Mouse (Mus musculus): ENCODE results near the gene Zfp664. TPM values are rescaled to one million over a fixed set of nuclear protein-coding genes. Genes with fewer than 3 reads are reported as not detected.

Gene Zfp664
- polyA plus RNA-seq, 1 experiment = 1.0 TPM

- H3K4me1 ChIP-seq (ENCODE audit: control insufficient read depth) = peaks cover 25% of the 10 kb centered on the region
- H3K4me3 ChIP-seq (replicated peaks) = peak overlapping the region; percentile 92
- TF ChIP-seq TAL1 (IDR thresholded peaks at IDR 0.05; ENCODE audit: low read length) (no peak), GATA1 (IDR thresholded peaks at IDR 0.05; ENCODE audit: low read length) (no peak)
- H3K27me3 ChIP-seq (ENCODE audit: control insufficient read depth) = peaks cover 65% of the 10 kb centered on the region
- H3K36me3 ChIP-seq (ENCODE audit: control insufficient read depth) = peaks cover 12% of the 10 kb centered on the region
- peaks cover 7% of the 10 kb centered on the region; the same call in 1 of the 2 replicates for H3K9me3 ChIP-seq (ENCODE audit: control insufficient read depth, low read length)
Measured at GRCm38 (mm10) chr5:124861463-124861862, 1.0 kb upstream of the Zfp664 start.

DNA sequence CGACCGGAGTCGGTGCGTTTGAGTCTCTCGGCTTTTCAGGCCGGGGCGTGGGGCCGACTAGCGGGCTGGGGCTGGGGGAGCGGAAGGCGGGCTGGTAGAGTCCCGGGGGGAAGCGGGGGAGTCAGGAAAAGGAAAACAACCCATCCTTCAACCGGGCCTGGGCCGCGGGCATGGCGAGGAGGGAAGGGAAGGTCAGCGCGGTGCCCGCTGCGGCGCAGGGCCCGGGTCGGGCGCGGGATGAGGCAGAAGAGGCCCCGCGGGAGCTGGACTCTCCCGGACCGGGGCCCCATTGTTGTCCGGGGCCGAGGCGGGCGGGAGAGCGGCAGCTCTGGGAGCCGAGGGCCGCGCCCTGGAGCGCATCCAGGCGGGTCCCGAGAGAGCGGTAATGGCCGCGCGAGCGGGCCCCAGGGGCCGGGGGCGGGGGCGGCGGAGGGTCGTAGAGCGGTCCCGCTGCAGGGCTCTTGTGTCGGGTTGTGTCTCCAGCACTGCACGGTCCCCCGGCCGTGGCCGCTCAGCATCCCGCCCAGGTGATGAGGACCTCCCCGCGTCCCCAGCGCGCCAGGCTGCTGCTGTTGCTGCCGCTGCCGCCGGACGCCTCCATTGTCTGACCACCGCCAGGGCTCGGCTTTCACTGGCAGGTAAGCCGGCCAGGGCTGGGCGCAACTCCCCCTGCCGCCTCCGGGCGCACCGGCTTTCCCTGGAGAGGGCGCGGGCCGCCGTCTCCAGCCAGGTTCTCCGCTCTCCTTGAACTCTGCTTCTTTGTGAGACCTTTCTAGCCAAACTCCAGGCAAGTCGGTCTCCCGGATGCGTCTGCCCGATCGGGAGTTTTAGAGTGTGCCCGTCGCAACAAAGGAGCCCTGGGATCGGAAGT lies 615 bp downstream of the Zfp664 start:
- H3K4me3 ChIP-seq (replicated peaks) = peak overlapping the region; percentile 92
- TF ChIP-seq GATA1 (IDR thresholded peaks at IDR 0.05; ENCODE audit: low read length) = no peak
- H3K36me3 ChIP-seq (ENCODE audit: control insufficient read depth) = peaks cover 20% of the 10 kb centered on the region
- peaks cover 53% of the 10 kb centered on the region for H3K27me3 ChIP-seq (ENCODE audit: control insufficient read depth)
- H3K4me1 ChIP-seq (ENCODE audit: control insufficient read depth) = peaks cover 29% of the 10 kb centered on the region
- H3K9me3 ChIP-seq (ENCODE audit: control insufficient read depth, low read length) = peaks cover 7% of the 10 kb centered on the region; the same call in 1 of the 2 replicates

- Histone ChIP-seq H3K27me3 (ENCODE audit: control insufficient read depth) (no peaks in the 10 kb centered on the region), H3K9me3 (ENCODE audit: control insufficient read depth, low read length) (no peaks in the 10 kb centered on the region), H3K36me3 (ENCODE audit: control insufficient read depth) (peaks cover 53% of the 10 kb centered on the region), H3K4me1 (ENCODE audit: control insufficient read depth) (peaks cover 10% of the 10 kb centered on the region), H3K4me3 (replicated peaks) (no peak overlapping the region)
- TF ChIP-seq GATA1 (IDR thresholded peaks at IDR 0.05; ENCODE audit: low read length) (no peak), TAL1 (IDR thresholded peaks at IDR 0.05; ENCODE audit: low read length) (no peak)
Measured at GRCm38 (mm10) chr5:124868981-124869380, 6.5 kb downstream of the Zfp664 start.

GRCm38 (mm10) chr5:124872033-124872432 lies 9.5 kb downstream of the Zfp664 start:
- Histone ChIP-seq H3K36me3 (ENCODE audit: control insufficient read depth) (peaks cover 63% of the 10 kb centered on the region), H3K4me3 (replicated peaks) (no peak overlapping the region), H3K9me3 (ENCODE audit: control insufficient read depth, low read length) (no peaks in the 10 kb centered on the region), H3K4me1 (ENCODE audit: control insufficient read depth) (peaks cover 7% of the 10 kb centered on the region), H3K27me3 (ENCODE audit: control insufficient read depth) (no peaks in the 10 kb centered on the region)
- TF ChIP-seq GATA1 (IDR thresholded peaks at IDR 0.05; ENCODE audit: low read length) (no peak), TAL1 (IDR thresholded peaks at IDR 0.05; ENCODE audit: low read length) (no peak)

- H3K9me3 ChIP-seq (ENCODE audit: control insufficient read depth, low read length) = no peaks in the 10 kb centered on the region
- peaks cover 5% of the 10 kb centered on the region for H3K4me1 ChIP-seq (ENCODE audit: control insufficient read depth)
- H3K36me3 ChIP-seq (ENCODE audit: control insufficient read depth) = peaks cover 59% of the 10 kb centered on the region
- no peaks in the 10 kb centered on the region for H3K27me3 ChIP-seq (ENCODE audit: control insufficient read depth)
- H3K4me3 ChIP-seq (replicated peaks) = no peak overlapping the region
- TF ChIP-seq TAL1 (IDR thresholded peaks at IDR 0.05; ENCODE audit: low read length) (no peak), GATA1 (IDR thresholded peaks at IDR 0.05; ENCODE audit: low read length) (no peak)
Measured at GRCm38 (mm10) chr5:124873096-124873495, 10.6 kb downstream of the Zfp664 start.

GRCm38 (mm10) chr5:124873890-124874601 lies 11.6 kb downstream of the Zfp664 start:
- Histone ChIP-seq H3K4me1 (ENCODE audit: control insufficient read depth) (peaks cover 5% of the 10 kb centered on the region), H3K36me3 (ENCODE audit: control insufficient read depth) (peaks cover 62% of the 10 kb centered on the region)
- no peak for TF ChIP-seq TAL1 (IDR thresholded peaks at IDR 0.05; ENCODE audit: low read length)

GRCm38 (mm10) chr5:124879251-124879650 lies 16.8 kb downstream of the Zfp664 start:
- H3K4me3 ChIP-seq (replicated peaks) = no peak overlapping the region
- peaks cover 63% of the 10 kb centered on the region for H3K36me3 ChIP-seq (ENCODE audit: control insufficient read depth)
- H3K27me3 ChIP-seq (ENCODE audit: control insufficient read depth) = no peaks in the 10 kb centered on the region
- TF ChIP-seq TAL1 (IDR thresholded peaks at IDR 0.05; ENCODE audit: low read length) = no peak
- TF ChIP-seq GATA1 (IDR thresholded peaks at IDR 0.05; ENCODE audit: low read length) = no peak
- no peaks in the 10 kb centered on the region for H3K9me3 ChIP-seq (ENCODE audit: control insufficient read depth, low read length)
- H3K4me1 ChIP-seq (ENCODE audit: control insufficient read depth) = peaks cover 2% of the 10 kb centered on the region

More at GRCm38 (mm10) chr5:124873890-124874601, 11.6 kb downstream of the Zfp664 start:
- Histone ChIP-seq H3K4me3 (replicated peaks) (no peak overlapping the region), H3K27me3 (ENCODE audit: control insufficient read depth) (no peaks in the 10 kb centered on the region), H3K9me3 (ENCODE audit: control insufficient read depth, low read length) (no peaks in the 10 kb centered on the region)

GRCm38 (mm10) chr5:124879801-124880200 lies 17.3 kb downstream of the Zfp664 start:
- H3K27me3 ChIP-seq (ENCODE audit: control insufficient read depth) = no peaks in the 10 kb centered on the region
- H3K4me3 ChIP-seq (replicated peaks) = no peak overlapping the region
- TF ChIP-seq TAL1 (IDR thresholded peaks at IDR 0.05; ENCODE audit: low read length) = no peak
- no peak for TF ChIP-seq GATA1 (IDR thresholded peaks at IDR 0.05; ENCODE audit: low read length)
- H3K4me1 ChIP-seq (ENCODE audit: control insufficient read depth) = peaks cover 2% of the 10 kb centered on the region
- peaks cover 67% of the 10 kb centered on the region for H3K36me3 ChIP-seq (ENCODE audit: control insufficient read depth)
- H3K9me3 ChIP-seq (ENCODE audit: control insufficient read depth, low read length) = no peaks in the 10 kb centered on the region

DNA sequence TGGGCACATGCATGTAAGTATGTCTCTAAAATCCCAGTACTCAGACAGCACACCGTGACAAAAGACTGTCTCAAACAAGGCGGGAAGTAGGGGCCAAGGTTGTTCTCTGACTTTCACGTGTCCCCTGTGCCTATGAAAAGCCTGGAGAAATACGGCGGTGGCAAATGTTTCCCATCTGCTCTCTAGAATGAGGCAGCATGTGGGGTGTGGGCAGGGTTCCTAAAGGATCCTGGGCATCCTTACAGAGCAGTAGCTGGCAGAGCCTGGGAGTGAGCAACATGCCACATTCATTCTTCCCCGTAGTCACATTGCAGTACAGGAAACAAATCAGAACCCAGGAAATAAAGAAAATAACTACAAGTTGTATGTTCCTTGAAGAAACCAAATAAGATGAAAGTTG lies 21.4 kb downstream of the Zfp664 start:
- H3K36me3 ChIP-seq (ENCODE audit: control insufficient read depth) = peaks cover 75% of the 10 kb centered on the region
- no peaks in the 10 kb centered on the region; the same call in 1 of the 2 replicates for H3K4me1 ChIP-seq (ENCODE audit: control insufficient read depth)
- TF ChIP-seq GATA1 (IDR thresholded peaks at IDR 0.05; ENCODE audit: low read length) = no peak
- no peak for TF ChIP-seq TAL1 (IDR thresholded peaks at IDR 0.05; ENCODE audit: low read length)
- H3K27me3 ChIP-seq (ENCODE audit: control insufficient read depth) = no peaks in the 10 kb centered on the region
- no peaks in the 10 kb centered on the region for H3K9me3 ChIP-seq (ENCODE audit: control insufficient read depth, low read length)
- no peak overlapping the region for H3K4me3 ChIP-seq (replicated peaks)
